Mouse (Mus musculus): ENCODE measurements around the gene BC030867.
A peak's percentile ranks its signal among the peaks of the same experiment; 100 is the strongest.

BC030867 gene

DNA sequence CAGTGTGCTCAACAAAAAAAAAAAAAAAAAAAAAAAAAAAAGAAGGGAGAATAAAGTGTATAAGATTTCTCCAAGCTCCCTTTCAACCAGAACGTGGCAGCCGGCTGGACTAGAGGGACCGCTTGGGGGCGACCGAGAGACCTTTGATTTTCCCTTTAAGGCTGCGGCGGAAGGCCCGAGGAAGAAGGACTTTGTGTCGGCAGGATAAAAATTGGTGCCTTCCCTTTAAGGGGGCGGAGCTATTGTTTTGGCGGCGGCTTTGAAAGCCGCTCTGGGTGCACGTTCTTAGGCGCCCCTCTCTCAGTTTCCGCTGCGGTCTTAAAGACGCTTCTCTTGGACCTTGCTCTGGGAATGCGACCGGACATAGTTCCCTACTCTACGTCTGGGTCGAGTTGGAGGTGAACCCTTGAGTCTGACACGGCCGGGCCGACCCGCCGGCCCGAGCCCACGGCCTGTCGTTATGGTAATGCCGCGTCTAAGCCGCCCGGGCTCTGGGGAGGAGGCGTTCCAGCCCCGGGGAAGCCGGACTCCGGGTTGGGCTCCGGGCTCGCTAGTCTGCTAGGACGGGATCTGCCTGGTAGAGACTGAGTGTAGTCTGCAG, at the start of gene BC030867:
TSS of gene BC030867 (plus strand) at position 253 of the 601 bp plus-strand sequence.
- DNase-seq (ENCODE audit: low read depth) = peak; percentile 99

DNA sequence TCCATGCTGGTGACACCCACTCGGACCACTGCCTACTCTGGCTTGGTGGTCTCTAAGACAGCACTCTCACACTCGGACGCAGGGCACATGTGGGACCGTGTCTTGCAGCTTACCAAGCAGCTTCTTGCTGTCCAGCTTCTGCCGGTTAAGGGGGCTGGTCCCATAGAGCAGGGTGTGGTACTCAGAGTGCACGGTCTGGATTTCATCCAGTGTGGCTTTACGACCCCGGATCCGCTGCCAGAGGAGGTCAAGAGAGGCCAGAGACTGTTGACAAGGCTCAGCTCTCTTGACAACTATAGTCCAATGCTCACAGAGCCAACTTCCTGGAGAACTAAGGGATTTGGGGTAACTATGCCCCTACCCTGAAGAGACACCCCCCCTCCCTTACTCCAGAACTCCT, 48.8 kb upstream of the BC030867 start:
- no peak for DNase-seq (ENCODE audit: low read depth)

DNA sequence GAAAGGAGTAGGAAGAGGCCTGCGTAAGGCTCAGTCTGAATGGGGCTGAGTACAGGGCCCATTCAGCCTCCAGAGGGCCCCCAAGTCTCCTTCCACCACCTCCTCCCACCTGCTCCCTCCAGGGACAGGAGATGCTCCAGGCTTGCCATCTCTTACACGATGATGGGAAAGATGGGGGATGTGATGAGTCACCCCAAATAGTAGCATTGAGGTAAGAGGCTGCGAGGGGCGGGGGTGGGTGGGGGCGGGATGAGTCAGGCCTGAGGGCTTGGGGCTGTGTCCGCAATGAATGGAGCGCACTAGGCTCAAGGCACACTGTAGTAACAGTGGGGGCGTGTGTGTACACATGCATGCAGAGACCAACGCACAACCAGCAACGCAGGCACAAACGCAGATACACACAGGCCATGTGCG, 47.3 kb upstream of the BC030867 start:
- no peak for DNase-seq (ENCODE audit: low read depth)

DNA sequence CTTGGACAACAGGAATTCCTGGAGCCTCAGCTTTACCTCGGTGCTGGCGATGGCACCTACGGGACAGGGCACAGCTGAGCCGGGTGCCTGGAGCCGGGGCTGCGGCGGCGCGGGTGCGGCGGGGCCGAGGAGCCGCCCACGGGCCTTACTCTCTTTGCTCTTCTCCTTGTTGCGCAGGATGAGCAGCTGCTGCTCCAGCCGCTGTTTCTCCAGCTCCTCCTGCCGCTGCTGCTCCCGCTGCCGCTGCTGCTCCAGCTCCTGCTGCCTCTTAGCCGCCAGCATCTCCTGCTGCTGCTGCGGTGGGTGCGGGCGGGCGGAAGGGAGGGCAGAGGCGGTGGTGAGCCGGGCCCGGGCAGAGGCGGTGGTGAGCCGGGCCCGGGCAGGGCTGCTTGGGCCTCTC, 42.2 kb upstream of the BC030867 start:
- no peak for DNase-seq (ENCODE audit: low read depth)

DNA sequence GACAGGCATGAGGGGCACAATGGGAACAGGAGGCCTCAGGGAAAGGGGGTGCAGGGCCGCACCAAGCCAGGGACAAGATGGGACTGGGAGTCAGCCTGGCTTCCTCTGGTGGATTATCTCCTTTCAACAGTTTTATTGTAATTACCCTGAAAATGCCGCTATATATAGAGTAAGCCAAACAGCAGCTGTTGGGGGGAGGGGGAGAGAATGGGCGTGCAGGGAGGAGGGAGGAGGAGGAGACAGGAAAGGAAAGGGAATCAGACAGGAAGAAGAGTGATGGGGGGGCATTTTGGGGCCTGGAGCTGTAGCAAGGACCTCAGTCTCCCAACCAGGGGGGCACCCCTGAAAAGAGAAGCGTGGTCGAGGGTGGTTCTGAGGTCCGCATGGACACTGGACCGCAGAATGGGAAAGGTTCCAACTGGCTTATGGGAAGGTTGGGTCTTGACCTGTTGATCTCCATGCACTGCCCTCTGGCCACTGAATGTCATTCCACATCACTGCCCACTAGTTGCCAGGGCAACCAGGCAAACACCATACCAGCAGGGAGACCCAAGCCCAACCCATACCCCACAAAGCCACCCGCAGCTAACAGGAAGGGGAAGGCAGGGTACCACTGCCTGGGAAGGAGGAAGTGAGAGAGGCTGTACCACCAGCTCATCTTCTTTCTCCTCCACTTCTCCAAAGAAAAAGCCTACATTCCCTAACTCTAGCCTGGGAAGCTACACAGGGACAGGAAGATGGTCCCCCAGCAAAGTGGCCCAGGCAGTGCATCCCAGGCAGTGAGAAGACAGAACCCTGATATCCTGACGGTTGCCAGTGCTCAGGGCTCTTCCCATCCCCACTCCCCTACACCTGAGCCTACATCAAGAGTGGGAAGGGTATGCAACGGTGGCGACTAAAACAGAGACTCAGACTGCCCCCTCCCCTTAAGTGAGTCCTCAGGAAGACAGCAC, 40.6 kb upstream of the BC030867 start:
- no peak for DNase-seq (ENCODE audit: low read depth)

DNA sequence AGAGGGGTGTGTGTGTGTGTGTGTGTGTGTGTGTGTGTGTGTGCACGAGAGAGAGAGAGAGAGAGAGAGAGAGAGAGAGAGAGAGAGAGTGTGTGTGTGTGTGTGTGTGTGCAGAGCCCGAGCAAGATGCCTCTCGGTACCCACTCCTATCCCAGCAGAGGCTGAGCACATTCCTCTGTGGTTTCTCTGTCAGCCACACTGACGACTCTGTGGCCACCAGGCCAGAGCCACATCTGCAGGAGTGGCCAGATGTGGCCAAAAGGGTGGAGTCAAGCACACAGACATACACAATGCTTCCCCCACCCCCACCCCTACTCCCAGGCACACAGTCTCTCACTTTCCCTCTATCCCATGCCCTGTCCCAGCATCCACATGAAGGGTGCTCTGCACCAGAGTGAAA, 39.8 kb upstream of the BC030867 start:
- DNase-seq (ENCODE audit: low read depth) = no peak

DNA sequence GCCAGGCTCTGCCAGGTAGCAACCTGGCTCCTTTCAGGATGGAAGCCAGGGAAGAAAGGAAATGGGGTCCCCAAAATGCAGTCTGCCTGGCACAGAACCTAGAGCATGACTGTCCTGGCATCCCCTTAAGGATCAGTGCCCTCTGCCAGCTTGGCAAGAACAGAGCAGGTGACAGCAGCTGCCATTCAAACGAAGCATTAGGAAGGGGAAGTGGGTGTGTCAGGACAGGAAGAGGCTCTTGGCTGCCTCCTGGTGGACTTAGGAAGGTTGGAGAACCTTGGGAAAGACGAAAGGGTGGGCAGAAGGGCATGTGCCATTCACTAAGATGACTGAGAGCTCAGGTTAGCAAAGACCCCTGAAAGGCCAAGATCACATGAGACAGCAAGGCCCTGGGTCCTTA, 38.9 kb upstream of the BC030867 start:
- DNase-seq (ENCODE audit: low read depth) = peak; percentile 57

DNA sequence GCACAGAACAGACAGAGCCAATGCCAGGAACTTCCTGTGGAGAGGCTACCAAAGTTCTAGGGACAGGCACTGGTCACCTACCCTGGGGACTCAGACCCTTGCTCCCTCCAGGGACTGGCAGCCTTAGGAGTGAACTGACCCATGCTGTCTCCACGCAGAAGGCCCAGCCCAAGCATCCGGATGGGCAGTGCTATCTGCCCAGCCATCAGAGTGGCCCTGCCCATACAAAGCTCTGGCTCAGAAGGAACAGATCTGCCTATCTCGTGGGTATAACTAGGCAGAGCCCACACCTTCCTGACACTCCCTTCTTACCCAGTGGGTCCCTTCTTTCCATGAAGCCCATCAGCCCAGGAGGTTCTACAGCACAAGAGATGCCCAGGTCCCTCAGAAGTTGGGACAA, 38.5 kb upstream of the BC030867 start:
- DNase-seq (ENCODE audit: low read depth) = no peak

DNA sequence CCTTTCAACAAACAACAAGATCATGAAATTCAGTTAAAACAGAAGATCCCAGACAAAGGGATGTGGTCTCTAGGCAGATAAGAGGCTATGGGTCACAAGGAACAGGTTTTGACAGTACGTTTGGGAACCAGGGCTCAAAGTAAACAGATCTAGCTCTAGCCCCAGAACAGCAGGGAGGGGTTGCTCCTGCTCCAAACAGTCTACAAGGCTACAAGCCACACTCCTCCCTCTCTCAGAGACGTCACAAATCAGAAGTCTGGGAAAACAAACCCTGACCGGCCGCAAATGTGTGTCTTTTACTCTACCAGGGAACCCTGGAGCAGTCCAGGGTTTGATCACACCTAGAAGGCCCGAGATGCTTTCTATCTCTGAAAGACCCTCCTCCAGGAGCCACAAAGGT, 37.7 kb upstream of the BC030867 start:
- no peak for DNase-seq (ENCODE audit: low read depth)

DNA sequence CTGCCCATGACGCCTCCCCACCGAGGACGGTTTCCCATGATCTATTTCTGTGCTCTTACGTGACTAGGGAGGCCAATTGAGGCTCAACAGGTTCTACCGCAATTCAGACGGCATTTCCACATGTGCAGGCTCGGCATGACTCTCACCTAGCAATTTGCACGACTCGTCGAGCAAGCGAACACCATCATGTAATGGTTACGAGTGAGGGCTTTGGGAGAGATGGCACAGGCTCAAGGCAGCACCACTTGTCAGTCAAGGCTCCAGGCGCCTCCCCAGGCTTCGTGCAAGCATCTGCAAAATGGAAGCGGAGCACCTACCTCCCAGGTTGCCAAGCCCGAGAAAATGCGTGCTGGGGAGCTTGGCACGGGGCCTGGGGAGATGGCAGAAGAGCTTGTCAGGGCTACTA, 36.7 kb upstream of the BC030867 start:
- DNase-seq (ENCODE audit: low read depth) = no peak

DNA sequence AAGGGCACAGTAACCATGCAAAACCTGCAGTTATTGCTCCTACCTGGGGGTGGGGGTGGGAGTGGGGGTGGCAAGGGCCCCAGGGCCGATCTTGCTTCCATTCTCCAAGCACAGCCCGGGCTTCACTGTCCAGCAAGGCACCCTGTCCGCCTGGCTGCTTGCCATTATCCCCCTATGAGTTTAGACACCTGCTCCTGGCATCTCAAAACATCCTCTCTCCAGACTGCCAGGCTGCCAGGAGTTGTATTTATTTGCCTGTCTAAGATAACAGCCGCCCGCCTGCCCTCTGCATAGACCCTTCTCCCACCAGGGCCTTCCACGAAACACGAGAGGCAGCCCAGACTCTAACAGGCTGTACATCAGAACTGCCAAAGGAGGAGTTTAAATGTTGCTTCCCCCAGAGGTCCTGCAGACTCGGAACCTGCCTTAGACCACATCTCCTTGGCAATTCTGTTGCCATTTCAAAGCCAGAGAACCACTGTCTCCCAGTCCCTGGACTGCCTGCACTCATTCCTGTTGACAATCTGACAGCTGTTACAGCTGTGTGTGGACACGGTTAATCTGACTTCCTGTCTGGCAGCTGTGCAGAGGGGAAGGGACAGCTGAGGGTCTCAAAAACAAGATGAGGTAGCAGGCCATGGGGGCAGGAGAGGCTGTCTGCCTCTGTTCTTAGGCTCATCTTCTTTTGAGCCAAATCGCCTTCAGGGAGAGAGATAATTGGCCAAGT, 34.1 kb upstream of the BC030867 start:
- DNase-seq (ENCODE audit: low read depth) = no peak

DNA sequence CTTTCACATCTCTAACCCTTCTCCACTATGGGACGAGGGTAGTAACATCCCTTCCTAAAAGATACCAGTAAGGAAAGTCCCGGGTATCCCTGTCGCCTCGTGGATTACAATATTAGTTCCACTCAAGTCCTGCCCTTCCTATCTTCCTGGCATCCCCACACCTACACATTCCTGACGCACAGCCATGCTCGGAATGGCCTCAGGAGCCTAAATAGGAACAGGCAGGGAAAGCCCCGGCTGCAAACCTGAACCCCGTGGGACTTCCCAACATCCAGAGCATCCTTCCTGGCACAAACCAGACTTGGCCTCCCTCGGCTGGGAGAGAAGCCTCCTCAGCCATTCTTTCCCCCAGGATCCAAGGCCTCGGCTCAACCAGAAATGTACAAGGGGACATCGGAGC, 33.2 kb upstream of the BC030867 start:
- no peak for DNase-seq (ENCODE audit: low read depth)

DNA sequence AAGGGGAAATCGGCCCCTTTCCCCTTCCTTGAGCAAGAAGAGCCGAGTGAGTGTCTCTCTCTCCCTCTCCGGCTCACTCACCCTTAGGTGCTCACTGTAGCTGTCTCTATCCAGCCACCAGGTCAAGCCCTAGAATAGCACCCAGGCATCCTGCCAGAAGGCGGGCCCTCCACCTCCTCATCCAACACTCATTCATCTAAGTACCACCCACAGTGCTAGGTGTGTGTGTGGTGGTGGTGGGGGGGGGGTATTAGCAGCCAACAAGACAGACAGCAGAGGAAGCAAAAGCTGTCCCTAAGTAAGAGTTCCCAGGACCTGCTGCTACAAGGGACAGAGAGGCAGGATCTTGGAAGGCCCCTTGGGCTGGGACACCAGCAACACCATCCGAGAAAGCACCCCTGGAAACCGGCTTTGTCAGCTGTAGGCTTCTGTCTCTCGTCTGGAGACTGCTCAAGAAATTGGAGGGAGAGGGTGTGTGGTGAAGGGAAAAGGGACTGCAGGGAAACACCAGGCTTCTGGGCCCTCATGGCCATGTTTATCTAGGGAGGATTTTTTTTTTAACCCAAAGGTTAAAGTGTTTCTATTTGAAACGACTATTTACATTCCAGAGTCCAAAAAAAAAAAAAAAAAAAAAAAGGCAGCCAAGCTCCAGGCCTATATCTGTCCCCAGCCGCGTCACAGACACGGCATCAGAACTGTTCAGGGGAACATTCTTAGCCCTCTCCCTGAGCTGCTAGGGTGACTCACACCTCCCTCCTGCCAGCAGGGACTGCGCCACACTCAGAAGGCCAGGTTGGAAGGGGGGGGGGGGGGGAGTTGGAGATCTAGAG, 32.4 kb upstream of the BC030867 start:
- no peak for DNase-seq (ENCODE audit: low read depth)

DNA sequence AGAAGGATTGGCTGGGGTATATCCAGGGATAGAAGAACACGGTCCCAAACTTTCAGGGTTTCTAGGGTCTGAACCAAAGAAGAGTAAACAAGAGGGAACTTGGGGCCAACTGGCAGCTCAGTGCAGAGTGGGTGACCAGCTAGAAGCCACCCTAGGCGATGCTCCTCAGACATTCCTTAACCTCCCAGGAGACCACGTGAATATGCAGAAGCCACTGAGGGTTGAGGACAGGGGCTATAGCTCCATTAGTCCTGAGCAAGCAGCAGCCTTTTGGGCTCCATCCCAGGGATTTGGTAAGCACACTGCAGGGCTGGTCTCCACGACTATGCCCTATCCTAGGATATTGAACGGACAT, 31.8 kb upstream of the BC030867 start:
- DNase-seq (ENCODE audit: low read depth) = no peak

DNA sequence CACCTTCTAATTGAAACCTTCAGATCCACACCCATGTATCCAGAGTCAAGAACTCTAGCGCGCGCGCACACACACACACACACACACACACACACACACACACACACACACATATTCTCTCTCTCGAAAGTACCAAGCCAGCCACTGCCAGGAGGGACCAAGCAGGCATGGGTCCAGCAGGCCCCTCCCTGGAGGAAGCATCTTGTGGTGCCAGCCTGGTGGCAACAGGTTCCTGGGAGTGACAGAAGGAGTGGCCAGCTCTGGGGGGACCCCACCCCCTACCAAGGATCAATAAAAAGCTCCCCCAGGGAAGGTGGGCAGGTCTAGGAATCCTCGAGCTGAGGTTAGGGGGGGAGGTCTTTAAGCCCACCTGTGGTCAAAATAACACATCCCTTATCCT, 31.3 kb upstream of the BC030867 start:
- DNase-seq (ENCODE audit: low read depth) = no peak

DNA sequence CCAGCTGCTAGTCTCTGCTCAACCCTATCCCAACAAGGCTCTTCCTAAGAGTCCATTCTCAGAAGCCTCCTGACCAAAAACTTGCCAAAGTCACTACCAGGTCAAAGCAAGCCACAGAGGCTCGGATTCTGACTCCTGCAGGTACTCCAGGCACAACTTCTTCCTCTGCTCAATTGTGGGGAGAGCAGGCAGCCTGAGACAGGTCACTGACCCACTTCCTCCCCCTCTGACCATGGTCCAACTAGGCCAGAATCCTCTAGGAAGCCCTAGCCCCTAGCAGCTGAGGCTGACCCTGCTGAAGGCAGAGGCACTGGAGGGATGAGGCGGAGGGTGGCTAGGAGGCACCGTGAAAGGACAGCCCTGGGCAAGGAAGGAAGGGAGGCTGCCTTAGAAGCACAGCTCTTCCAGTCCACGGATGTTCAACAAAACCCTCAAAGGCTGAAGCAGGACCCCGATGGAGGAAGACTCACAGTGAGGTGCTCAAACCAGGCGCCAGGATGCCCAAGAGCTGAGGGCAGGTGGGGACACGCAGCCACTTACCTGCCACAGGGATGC, 30.7 kb upstream of the BC030867 start:
- no peak for DNase-seq (ENCODE audit: low read depth)

DNA sequence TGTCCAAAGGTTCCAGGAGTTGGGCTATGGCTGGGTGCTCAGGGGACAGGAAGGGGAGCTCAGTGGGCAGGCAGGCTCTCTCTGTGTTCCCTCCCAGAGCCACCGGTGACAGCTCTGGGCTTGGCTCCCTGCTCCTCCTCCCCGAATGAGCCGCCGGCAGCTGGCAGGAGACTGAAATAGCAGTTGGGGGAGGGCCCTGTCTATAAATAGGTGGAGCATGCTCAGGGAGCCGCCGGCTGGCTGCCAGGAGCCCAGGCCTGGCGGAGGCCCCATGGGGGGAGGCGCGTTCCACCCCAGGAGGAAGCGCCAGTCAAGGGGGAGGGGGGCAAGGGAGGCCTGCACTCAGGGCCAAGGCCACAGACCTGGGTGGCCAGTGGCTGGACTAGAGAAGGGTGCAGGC, 29.9 kb upstream of the BC030867 start:
- DNase-seq (ENCODE audit: low read depth) = peak; percentile 89

DNA sequence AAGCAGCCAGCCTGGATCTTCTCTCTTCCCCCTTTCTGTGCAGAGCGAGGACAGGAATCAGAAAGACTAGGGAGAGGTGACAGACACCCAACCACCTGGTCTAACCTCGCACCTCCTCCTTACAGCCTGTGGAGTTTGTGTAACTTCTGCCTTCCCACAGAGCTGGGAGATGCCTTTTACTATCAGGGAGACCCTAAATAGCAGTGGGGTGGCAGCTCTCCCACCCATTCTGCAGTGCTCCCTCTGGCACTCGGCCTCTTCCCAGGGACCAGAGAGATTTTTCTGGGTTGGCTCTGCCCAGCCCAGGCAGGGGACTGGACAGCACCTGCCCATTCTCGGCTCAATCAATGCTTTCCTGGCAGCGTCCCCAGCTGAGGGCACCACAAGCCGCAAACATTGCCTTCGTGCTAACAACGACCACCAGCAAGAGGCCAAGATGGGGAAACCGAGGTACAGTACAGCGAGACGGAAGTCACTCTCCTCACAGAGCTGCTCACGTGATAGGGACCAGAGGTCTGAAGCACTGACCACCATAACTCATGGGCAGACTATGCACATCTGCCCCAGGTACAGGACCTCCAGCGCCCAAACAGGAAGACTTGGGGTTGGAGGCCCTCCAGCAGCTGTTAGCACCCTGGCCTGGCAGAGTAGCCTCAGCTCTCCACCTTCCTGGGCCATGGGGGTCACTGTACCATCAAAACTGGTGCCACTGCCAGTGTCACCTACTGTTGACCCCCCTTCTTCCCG, 29.3 kb upstream of the BC030867 start:
- DNase-seq (ENCODE audit: low read depth) = no peak

DNA sequence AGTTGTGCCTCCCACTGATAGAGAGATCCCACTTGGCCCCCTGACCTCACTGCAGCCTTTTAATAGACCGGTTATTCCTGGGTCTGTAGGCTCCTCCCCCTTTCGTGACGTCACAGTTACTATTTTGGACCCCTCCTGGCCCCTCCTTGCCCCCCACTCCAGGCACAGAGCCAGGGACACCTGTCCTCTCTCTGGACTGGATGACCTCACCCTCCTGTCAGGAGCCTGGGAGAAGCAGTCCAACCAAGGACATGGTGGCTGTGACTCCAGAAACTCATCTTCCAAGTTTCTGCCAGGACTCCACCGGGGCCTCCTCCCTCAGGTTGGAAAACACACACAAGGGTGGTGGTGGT, 28.7 kb upstream of the BC030867 start:
- no peak for DNase-seq (ENCODE audit: low read depth)

DNA sequence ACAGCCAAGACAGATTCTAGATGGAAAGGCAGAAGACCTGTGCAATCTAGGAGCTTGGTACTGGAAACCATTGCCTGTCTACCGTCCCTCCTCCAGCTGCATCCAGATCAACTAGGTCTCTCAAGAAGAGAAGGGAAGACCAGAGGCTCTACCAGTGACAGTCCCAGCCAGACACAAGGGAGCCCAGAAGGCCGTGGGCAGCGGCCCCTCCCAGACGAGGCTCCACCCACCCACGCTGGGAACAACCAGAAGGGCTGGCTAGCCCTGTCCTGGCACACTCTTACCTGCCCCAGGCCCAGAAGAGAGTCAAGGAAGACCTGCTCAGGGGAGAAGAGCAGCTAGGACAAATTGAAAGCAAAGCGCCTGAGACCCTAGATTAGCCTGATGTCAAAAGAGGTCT, 28.2 kb upstream of the BC030867 start:
- DNase-seq (ENCODE audit: low read depth) = no peak
